Mouse (Mus musculus): ENCODE measurements at regions not wholly inside any gene's neighbourhood (a gene's known extent, or its start where the extent isn't known, plus 50 kb on each side); places are given as distances from the start of the nearest gene placed in this dataset.

DNA sequence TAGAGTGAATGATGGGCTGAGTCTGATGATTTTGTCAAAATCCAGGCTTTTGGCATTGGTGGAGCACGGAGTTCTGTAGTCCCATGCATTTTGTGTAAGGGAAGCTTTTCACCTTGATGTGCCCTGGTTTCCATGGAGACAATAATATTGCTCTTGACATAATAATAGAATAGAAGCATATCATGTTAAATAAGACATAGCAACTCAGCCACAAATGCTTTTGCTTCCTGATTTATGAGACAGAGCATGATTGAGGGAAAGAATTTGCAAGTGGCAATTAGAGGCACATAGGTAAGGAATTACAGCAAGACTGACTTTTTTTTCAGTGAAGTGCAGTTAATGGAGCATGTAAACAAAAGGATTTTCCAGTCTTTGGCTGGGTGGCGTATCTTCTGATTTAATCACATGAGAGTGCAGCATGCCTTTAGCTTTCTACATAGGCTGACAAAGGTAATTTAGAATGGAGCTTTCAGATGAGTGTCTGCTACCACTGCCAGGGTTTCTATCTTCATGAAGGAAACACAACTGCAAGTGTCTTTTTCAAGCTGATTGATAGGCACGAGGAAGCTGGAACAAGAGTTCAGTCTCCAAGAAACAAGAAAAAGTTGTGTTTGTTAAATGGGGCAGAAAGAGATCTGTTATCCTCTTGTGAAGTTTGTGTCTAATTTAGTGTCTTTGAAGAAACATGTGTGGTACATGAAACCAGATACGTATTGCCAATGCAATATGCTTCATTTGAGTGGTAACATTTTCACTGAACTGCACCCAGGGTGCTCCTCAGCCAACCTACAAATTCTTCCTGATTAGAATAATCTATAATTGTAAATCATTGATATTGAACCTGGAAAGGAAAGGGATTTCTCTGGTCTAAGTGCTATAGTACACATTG, 1913.2 kb downstream of the 9330182O14Rik start:
- Histone ChIP-seq H3K4me3 (replicated peaks; ENCODE audit: low read length) (no peak overlapping the region), H3K36me3 (ENCODE audit: insufficient read depth, low read length) (no peaks in the 10 kb centered on the region), H3K27me3 (ENCODE audit: insufficient read depth, low read length) (no peaks in the 10 kb centered on the region), H3K4me1 (replicated peaks; ENCODE audit: low read depth, low read length) (no peaks in the 10 kb centered on the region), H3K9me3 (ENCODE audit: low read length) (no peaks in the 10 kb centered on the region)
- TF ChIP-seq CTCF (conservative IDR thresholded peaks at IDR 0.05; ENCODE audit: low read length) (no peak), POU5F1 (IDR thresholded peaks at IDR 0.05; ENCODE audit: borderline replicate concordance, low read length) (no peak), NANOG (IDR thresholded peaks at IDR 0.05; ENCODE audit: borderline replicate concordance, low read length) (no peak)

DNA sequence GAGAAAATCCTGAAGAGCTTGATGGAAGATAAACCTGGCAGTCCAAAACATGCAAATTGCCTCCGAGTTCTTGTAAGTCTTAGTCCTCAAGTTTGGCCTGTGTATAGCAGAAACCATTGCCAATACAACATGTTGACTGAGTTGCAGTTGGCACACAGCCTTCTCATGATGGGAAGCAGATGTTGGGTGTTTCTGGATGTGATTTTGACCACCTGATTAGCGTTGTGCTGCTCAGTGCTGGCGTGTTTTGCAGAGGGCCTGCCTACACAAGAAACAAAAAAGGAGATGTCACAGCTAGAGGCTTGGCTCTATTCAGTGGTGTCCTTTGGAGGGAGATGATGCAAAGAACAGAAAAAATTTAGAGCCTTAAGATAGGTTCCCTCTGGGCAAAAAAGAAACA, 1922.6 kb downstream of the 9330182O14Rik start:
- Histone ChIP-seq H3K4me3 (replicated peaks; ENCODE audit: low read length) (no peak overlapping the region), H3K36me3 (ENCODE audit: insufficient read depth, low read length) (no peaks in the 10 kb centered on the region), H3K9me3 (ENCODE audit: low read length) (no peaks in the 10 kb centered on the region), H3K27me3 (ENCODE audit: insufficient read depth, low read length) (no peaks in the 10 kb centered on the region), H3K4me1 (replicated peaks; ENCODE audit: low read depth, low read length) (no peaks in the 10 kb centered on the region)
- no peak for TF ChIP-seq POU5F1 (IDR thresholded peaks at IDR 0.05; ENCODE audit: borderline replicate concordance, low read length)
- no peak for TF ChIP-seq CTCF (conservative IDR thresholded peaks at IDR 0.05; ENCODE audit: low read length)
- no peak for TF ChIP-seq NANOG (IDR thresholded peaks at IDR 0.05; ENCODE audit: borderline replicate concordance, low read length)

DNA sequence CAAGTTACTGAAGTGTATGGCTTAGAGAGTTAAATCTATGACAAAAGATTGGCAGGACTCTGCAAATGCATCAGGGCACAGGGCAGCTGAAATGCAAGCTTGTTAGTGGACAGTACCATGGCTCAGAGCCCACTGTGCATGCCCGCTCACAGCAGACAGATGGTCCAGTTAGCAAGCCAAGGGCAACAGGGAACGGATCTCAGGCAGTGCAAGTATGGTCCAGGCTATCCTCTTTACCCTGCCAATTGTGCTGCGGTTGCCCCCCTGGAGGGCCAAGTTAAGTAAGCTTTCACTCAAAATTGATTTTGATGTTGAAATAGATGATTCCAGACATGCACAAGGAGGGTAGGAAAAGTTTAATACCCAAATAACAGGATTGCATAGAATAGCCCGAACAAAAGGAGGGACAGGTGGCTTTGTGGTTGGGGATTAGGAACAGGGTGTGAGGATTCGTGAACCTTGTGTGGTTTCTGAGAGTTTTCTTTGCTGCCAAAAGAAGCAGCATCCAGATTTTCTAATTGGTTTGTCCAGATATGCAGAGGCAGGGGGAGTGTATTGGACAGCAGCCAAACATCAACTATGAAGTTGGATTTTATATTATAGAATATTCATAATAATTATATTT, 1934.2 kb downstream of the 9330182O14Rik start:
- Histone ChIP-seq H3K27me3 (ENCODE audit: insufficient read depth, low read length) (no peaks in the 10 kb centered on the region), H3K4me3 (replicated peaks; ENCODE audit: low read length) (no peak overlapping the region), H3K4me1 (replicated peaks; ENCODE audit: low read depth, low read length) (no peaks in the 10 kb centered on the region), H3K9me3 (ENCODE audit: low read length) (peaks cover 14% of the 10 kb centered on the region; the same call in 1 of the 2 replicates), H3K36me3 (ENCODE audit: insufficient read depth, low read length) (no peaks in the 10 kb centered on the region)
- TF ChIP-seq NANOG (IDR thresholded peaks at IDR 0.05; ENCODE audit: borderline replicate concordance, low read length) (no peak), POU5F1 (IDR thresholded peaks at IDR 0.05; ENCODE audit: borderline replicate concordance, low read length) (no peak), CTCF (conservative IDR thresholded peaks at IDR 0.05; ENCODE audit: low read length) (no peak)

DNA sequence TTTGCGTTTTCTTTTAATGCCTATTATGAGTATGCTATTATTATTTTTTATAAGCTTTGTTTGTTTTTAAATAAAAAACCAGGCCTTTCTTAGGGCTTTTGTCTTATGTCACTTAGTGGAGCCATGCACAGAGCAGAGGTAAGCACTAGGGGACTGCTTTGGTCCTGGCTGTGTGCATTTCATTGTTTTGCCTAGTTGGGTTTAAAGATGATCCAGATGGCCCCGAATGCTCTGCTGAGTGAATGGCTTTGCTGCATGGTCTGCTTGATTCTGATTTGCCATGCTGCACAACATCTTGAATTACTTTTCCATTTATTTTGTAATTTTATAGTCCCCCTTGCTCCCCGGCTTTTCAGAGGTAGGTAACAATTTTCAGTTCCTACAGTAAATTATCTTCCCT, 1934.9 kb downstream of the 9330182O14Rik start:
- Histone ChIP-seq H3K4me1 (replicated peaks; ENCODE audit: low read depth, low read length) (no peaks in the 10 kb centered on the region), H3K4me3 (replicated peaks; ENCODE audit: low read length) (no peak overlapping the region), H3K36me3 (ENCODE audit: insufficient read depth, low read length) (no peaks in the 10 kb centered on the region), H3K27me3 (ENCODE audit: insufficient read depth, low read length) (no peaks in the 10 kb centered on the region), H3K9me3 (ENCODE audit: low read length) (peaks cover 14% of the 10 kb centered on the region; the same call in 1 of the 2 replicates)
- TF ChIP-seq CTCF (conservative IDR thresholded peaks at IDR 0.05; ENCODE audit: low read length) (no peak), POU5F1 (IDR thresholded peaks at IDR 0.05; ENCODE audit: borderline replicate concordance, low read length) (no peak), NANOG (IDR thresholded peaks at IDR 0.05; ENCODE audit: borderline replicate concordance, low read length) (no peak)

DNA sequence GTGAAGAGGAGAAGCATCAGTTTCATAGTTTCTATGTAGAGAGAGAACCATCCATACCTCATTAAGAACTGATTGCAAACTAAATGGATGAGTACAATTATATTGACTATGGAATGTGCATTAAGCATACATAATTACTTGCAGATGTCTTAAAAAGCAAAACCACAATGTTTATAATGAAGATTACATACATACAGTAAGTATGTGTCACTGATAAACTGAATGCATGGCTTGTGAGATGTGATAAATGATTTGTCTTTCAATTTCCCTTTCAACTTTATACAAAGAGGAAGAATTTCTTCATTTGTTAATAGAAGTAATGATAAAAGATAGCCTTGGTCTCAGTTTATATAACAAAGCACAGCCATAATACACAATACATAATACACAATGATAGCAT, 1939.3 kb downstream of the 9330182O14Rik start:
- TF ChIP-seq NANOG (IDR thresholded peaks at IDR 0.05; ENCODE audit: borderline replicate concordance, low read length) (no peak), CTCF (conservative IDR thresholded peaks at IDR 0.05; ENCODE audit: low read length) (no peak), POU5F1 (IDR thresholded peaks at IDR 0.05; ENCODE audit: borderline replicate concordance, low read length) (no peak)
- Histone ChIP-seq H3K4me1 (replicated peaks; ENCODE audit: low read depth, low read length) (no peaks in the 10 kb centered on the region), H3K27me3 (ENCODE audit: insufficient read depth, low read length) (no peaks in the 10 kb centered on the region), H3K4me3 (replicated peaks; ENCODE audit: low read length) (no peak overlapping the region), H3K36me3 (ENCODE audit: insufficient read depth, low read length) (no peaks in the 10 kb centered on the region), H3K9me3 (ENCODE audit: low read length) (peaks cover 9% of the 10 kb centered on the region; the same call in 1 of the 2 replicates)

DNA sequence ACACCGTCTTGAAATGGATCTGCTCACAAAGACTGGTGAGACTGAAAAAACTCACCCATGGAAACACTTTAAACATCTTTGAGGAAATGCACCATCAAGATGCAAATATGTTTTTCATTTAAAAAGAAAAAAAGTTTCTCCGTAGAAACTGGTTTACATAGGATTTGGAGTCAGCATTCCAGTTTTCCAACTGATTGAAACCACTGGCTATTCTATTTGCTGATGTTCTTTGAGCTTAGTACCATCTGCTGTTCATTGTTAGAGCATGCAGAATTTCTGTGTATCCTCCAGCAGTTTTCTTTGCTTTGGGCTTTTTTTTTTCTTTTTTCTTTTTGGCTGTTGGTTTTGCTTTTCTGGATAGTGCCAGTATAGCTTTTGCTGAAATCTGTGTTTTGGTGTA, 1948.3 kb downstream of the 9330182O14Rik start:
- TF ChIP-seq NANOG (IDR thresholded peaks at IDR 0.05; ENCODE audit: borderline replicate concordance, low read length) (no peak), CTCF (conservative IDR thresholded peaks at IDR 0.05; ENCODE audit: low read length) (no peak), POU5F1 (IDR thresholded peaks at IDR 0.05; ENCODE audit: borderline replicate concordance, low read length) (no peak)
- Histone ChIP-seq H3K4me1 (replicated peaks; ENCODE audit: low read depth, low read length) (no peaks in the 10 kb centered on the region), H3K27me3 (ENCODE audit: insufficient read depth, low read length) (no peaks in the 10 kb centered on the region), H3K36me3 (ENCODE audit: insufficient read depth, low read length) (no peaks in the 10 kb centered on the region), H3K9me3 (ENCODE audit: low read length) (no peaks in the 10 kb centered on the region), H3K4me3 (replicated peaks; ENCODE audit: low read length) (no peak overlapping the region)

DNA sequence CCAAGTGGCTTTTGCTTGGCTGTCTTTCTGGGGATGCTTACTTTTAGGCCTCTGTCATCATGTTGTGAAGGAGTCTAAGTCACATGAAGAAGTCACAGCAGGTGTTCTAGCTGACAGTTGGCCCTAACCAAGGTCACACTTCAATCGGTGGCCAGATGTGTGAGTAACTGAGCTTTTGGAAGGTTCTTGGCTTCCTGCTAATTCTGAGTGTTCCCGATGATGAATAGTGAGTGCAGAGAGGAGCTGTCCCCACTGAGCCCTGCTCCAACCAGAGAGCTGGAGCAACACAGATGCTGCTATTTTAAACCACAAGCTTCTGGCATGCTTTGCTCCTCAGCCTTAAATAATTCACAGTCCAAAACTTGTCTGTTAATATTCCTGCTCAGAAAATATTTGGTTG, 1966.6 kb downstream of the 9330182O14Rik start:
- Histone ChIP-seq H3K27me3 (ENCODE audit: insufficient read depth, low read length) (no peaks in the 10 kb centered on the region), H3K9me3 (ENCODE audit: low read length) (no peaks in the 10 kb centered on the region), H3K4me3 (replicated peaks; ENCODE audit: low read length) (no peak overlapping the region), H3K4me1 (replicated peaks; ENCODE audit: low read depth, low read length) (no peaks in the 10 kb centered on the region), H3K36me3 (ENCODE audit: insufficient read depth, low read length) (no peaks in the 10 kb centered on the region)
- TF ChIP-seq POU5F1 (IDR thresholded peaks at IDR 0.05; ENCODE audit: borderline replicate concordance, low read length) (no peak), CTCF (conservative IDR thresholded peaks at IDR 0.05; ENCODE audit: low read length) (no peak), NANOG (IDR thresholded peaks at IDR 0.05; ENCODE audit: borderline replicate concordance, low read length) (no peak)

DNA sequence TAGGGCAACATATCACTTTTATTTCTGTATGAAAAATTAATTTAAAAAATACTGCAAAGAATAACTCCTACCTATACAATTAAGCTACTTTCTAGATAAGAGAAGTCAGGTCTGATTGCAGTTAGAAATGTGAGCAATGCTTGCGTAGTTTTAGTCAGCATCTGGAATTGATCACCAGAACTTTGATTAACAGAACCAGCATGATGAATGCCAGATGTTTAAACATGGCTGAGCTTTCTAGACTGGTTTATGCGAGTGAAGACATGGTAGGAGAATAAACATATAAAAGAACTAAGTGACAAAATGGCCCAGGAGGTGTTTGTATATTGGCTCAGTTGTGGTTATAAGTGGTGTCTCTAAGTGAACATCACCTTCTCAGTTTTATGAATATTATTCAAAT, 1970.7 kb downstream of the 9330182O14Rik start:
- Histone ChIP-seq H3K9me3 (ENCODE audit: low read length) (no peaks in the 10 kb centered on the region), H3K36me3 (ENCODE audit: insufficient read depth, low read length) (no peaks in the 10 kb centered on the region), H3K4me1 (replicated peaks; ENCODE audit: low read depth, low read length) (no peaks in the 10 kb centered on the region), H3K4me3 (replicated peaks; ENCODE audit: low read length) (no peak overlapping the region), H3K27me3 (ENCODE audit: insufficient read depth, low read length) (no peaks in the 10 kb centered on the region)
- TF ChIP-seq CTCF (conservative IDR thresholded peaks at IDR 0.05; ENCODE audit: low read length): no peak
- TF ChIP-seq POU5F1 (IDR thresholded peaks at IDR 0.05; ENCODE audit: borderline replicate concordance, low read length): no peak
- TF ChIP-seq NANOG (IDR thresholded peaks at IDR 0.05; ENCODE audit: borderline replicate concordance, low read length): no peak
